Mouse (Mus musculus) lung, adult 10 weeks (tissue): ENCODE data around the gene Thnsl2. TPM values are rescaled to one million over a fixed set of nuclear protein-coding genes. Genes with fewer than 3 reads are reported as not detected.

Experiments
- polyA plus RNA-seq: library from polyadenylated mRNA; stranded (reverse); fragments of 350-450 nt; fragmentation: Illumina TruSeq; extraction: RNeasy Lipid Tissue Mini Kit (QIAGEN cat#74804); gene quantifications from one replicate; pipeline ENCODE4 v1.2.3, GENCODE M21; 2014; ENCODE audit warnings: low read depth, low replicate concordance; ENCODE audit not compliant: insufficient read depth

The Thnsl2 gene
- polyA plus RNA-seq: 10.3 TPM

GRCm38 (mm10) chr6:71143894-71144455 lies at the start of gene Thnsl2:
Thnsl2 (minus strand) TSS chr6:71144439.

Other genes starting within 250 kb of the Thnsl2 start
- not detected for gene Tex37, start 225.5 kb downstream of the Thnsl2 start, polyA plus RNA-seq
- gene Foxi3, start 187.9 kb downstream of the Thnsl2 start, polyA plus RNA-seq: not detected
- gene Fabp1, start 55.4 kb upstream of the Thnsl2 start, polyA plus RNA-seq: 43.4 TPM
- gene Krcc1, start 127.2 kb upstream of the Thnsl2 start, polyA plus RNA-seq: 64.2 TPM
- gene Smyd1, start 177.8 kb upstream of the Thnsl2 start, polyA plus RNA-seq: 2.4 TPM
- 6.5 TPM for gene Cd8b1, start 178.3 kb upstream of the Thnsl2 start, polyA plus RNA-seq
- 4.0 TPM for gene Cd8a, start 229.0 kb upstream of the Thnsl2 start, polyA plus RNA-seq